Mouse (Mus musculus) embryonic facial prominence, embryonic 14.5 days (tissue): ENCODE measurements around the gene Exoc2. TPM values are rescaled to one million over a fixed set of nuclear protein-coding genes. Genes with fewer than 3 reads are reported as not detected.

ENCODE experiments used
- ATAC-seq: fragments of 200-750 bp; cut with Nextera tagmentation; 2 replicates; pipeline ENCODE4 v1.8.0; 2017; ENCODE audit warnings: low read depth, moderate number of reproducible peaks, moderate TSS enrichment
- DNase-seq: peaks from one replicate; pipeline ENCODE4 v3.0.0-alpha.2; 2015; ENCODE audit warnings: low spot score
- H3K27ac ChIP-seq: fragments of 300-500 bp; sonication (generic); replicated peaks from 2 replicates; pipeline ENCODE4 v1.5.1; 2014; ENCODE audit warnings: low read depth, mild to moderate bottlenecking, low read length, moderate library complexity
- H3K27me3 ChIP-seq: fragments of 300-500 bp; sonication (generic); replicated peaks from 2 replicates; pipeline ENCODE4 v1.6.1; 2014; ENCODE audit warnings: low read length; ENCODE audit not compliant: control insufficient read depth, insufficient read depth
- H3K36me3 ChIP-seq: fragments of 300-500 bp; sonication (generic); 2 replicates; pipeline ENCODE4 v1.6.1; 2014; ENCODE audit warnings: low read length, mixed read lengths; ENCODE audit not compliant: control insufficient read depth, insufficient read depth
- H3K4me1 ChIP-seq: fragments of 300-500 bp; sonication (generic); 2 replicates; pipeline ENCODE4 v1.6.1; 2014; ENCODE audit warnings: antibody characterized with exemption, low read length; ENCODE audit not compliant: control insufficient read depth, insufficient read depth
- H3K4me2 ChIP-seq: fragments of 300-500 bp; sonication (generic); 2 replicates; pipeline ENCODE4 v1.6.1; 2014; ENCODE audit warnings: low read depth, mild to moderate bottlenecking, low read length, moderate library complexity, mixed read lengths
- H3K4me3 ChIP-seq: fragments of 300-500 bp; sonication (generic); 2 replicates; pipeline ENCODE4 v1.5.1; 2014; ENCODE audit warnings: low read depth, mild to moderate bottlenecking, low read length
- H3K9ac ChIP-seq: fragments of 300-500 bp; sonication (generic); 2 replicates; pipeline ENCODE4 v1.6.1; 2014; ENCODE audit warnings: low read depth, mild to moderate bottlenecking, low read length, moderate library complexity, mixed read lengths
- H3K9me3 ChIP-seq: fragments of 300-500 bp; sonication (generic); 2 replicates; pipeline ENCODE4 v1.6.1; 2016; ENCODE audit warnings: low read length; ENCODE audit not compliant: control insufficient read depth
- WGBS: fragments of 180-500 bp; shearing (Covaris S2); extraction: QIAGEN DNeasy Blood & Tissue Kit; methylation state at CpG from one replicate; pipeline ENCODE4 v1.1.7; 2014; 5-methylcytosine and 5-hydroxymethylcytosine counted together
- polyA plus RNA-seq: library from polyadenylated mRNA; unstranded; fragments of >200 nt; fragmentation: Nextera tagmentation; extraction: Ambion mirVana; gene quantifications from 2 replicates; pipeline ENCODE4 v1.2.1, GENCODE M21; 2014

The Exoc2 gene
- polyA plus RNA-seq, 1 experiment from 2014 or later, result 26.8 TPM

DNA sequence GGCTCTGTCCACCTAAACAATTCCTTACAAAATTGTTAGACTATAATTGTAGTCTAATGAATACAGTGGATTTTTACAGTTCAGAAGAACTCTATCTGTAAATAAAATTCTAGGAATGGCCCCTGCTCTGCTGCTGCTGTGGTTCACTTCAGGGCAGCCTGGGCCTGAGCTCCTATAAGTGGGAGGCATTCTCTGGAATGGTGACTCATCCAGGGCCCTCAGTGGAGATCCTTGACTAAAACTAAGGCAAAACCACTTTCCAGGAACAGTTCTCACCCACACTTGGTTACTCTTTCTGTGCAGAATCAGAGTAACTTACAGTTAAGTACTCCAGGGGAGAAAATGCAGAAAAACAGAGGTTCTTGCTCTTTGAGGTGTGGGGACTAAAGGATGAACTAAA, 108.4 kb downstream of the Exoc2 start:
- Histone ChIP-seq H3K4me1 (no peaks in the 10 kb centered on the region), H3K4me2 (no peak overlapping the region), H3K9ac (no peak overlapping the region), H3K4me3 (no peak overlapping the region), H3K27ac (no peak overlapping the region), H3K36me3 (peaks cover 50% of the 10 kb centered on the region), H3K9me3 (no peaks in the 10 kb centered on the region), H3K27me3 (no peaks in the 10 kb centered on the region)
- no peak for DNase-seq
- ATAC-seq, result no peak

DNA sequence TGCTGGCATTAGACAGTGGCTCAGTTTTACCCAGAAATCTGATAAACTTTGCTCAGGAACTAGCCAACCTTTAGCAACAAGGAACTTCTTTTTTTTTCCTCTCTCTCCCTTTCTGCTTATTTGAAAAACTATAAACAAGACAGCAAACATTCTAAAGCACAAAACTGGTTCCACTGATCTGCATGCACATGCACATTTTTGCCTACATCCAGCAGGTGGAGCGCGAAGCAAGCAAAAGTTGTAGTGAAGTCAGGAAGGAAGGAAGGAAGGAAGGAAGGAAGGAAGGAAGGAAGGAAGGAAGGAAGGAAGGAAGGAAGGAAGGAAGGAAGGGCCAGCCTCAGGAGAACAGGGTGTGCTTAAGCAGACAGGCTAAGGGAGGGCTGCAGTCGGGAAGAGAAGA, 109.9 kb downstream of the Exoc2 start:
- no peaks in the 10 kb centered on the region for H3K9me3 ChIP-seq
- peaks cover 43% of the 10 kb centered on the region for H3K36me3 ChIP-seq
- ATAC-seq (no peak), DNase-seq (no peak)
- no peak overlapping the region for H3K27ac ChIP-seq
- no peaks in the 10 kb centered on the region for H3K4me1 ChIP-seq
- WGBS, result 79% methylated on average over 3 of the region's 3 CpGs
- H3K4me2 ChIP-seq, result no peak overlapping the region
- no peaks in the 10 kb centered on the region for H3K27me3 ChIP-seq
- no peak overlapping the region for H3K4me3 ChIP-seq
- no peak overlapping the region for H3K9ac ChIP-seq

DNA sequence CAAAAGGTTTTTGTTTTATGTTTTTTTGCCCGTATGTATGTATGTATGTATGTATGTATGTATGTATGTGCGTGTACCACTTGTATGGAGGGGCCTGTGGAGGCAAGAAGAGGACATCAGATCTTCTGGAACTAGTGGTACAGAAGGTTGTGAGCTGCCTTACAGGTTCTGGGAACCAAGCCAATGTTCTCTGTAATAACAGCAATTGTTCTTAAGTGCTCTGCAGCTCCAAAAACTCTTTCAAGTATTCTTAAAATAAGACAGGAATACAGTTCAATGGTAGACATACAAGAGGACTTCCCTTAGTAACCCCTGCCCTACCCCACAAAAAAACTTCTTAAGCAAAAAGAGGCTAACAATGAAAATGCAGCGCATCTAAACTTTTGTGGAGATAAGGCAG, 115.5 kb downstream of the Exoc2 start:
- no peak overlapping the region for H3K4me2 ChIP-seq
- H3K36me3 ChIP-seq, result peaks cover 34% of the 10 kb centered on the region
- no peaks in the 10 kb centered on the region for H3K4me1 ChIP-seq
- peak; percentile 41 for DNase-seq
- no peaks in the 10 kb centered on the region for H3K27me3 ChIP-seq
- ATAC-seq, result no peak
- H3K27ac ChIP-seq, result no peak overlapping the region
- no peaks in the 10 kb centered on the region for H3K9me3 ChIP-seq
- no peak overlapping the region for H3K9ac ChIP-seq
- no peak overlapping the region for H3K4me3 ChIP-seq
- 87% methylated on average over 3 of the region's 3 CpGs for WGBS

DNA sequence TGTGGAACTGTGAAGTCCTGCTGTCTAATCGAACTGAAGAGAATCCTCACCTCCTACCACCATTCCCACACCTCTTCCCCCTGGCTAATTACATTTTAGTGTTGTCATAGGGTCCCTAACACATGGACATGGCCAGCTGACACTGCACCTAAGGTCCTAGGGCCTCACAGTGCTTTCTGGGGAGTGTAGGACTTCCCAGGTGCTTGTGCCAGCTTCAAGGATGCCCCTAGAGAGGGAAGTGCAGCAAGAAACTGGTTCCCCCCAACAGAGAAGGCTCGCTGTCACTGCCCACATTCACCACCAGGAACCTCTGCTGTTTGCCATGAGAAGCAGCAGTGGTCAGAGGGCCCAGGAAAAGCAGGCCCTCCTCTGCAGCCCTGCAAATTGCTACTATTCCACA, 123.2 kb downstream of the Exoc2 start:
- H3K27ac ChIP-seq, result no peak overlapping the region
- WGBS, result 75% methylated on average over 2 of the region's 2 CpGs

DNA sequence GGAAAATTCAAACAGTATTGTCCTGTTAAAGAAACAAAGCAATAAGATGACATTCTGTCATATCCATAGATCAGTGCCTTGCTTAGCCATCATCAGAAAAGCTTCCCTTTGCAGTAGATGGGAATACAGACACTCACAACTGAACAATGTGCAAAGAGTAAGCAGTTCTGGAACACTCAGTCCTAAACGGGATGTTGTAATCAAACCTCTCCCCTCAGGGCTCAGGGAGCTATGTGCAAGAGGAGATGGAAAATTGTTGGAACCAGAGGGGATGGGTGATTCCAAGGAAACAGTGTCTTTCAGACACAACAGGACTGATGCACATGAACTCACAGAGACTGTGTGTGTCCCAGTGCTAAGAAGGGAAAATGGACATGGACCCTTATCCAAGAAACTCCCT, 125.9 kb downstream of the Exoc2 start:
- no peak overlapping the region for H3K4me3 ChIP-seq
- ATAC-seq (no peak), DNase-seq (no peak)
- H3K4me1 ChIP-seq, result no peaks in the 10 kb centered on the region
- no peak overlapping the region for H3K4me2 ChIP-seq
- H3K27me3 ChIP-seq, result no peaks in the 10 kb centered on the region
- H3K36me3 ChIP-seq, result peaks cover 4% of the 10 kb centered on the region; the same call in 1 of the 2 replicates
- WGBS, result 29% methylated on average over 1 of the region's 1 CpGs
- H3K9me3 ChIP-seq, result no peaks in the 10 kb centered on the region
- H3K27ac ChIP-seq, result no peak overlapping the region
- H3K9ac ChIP-seq, result no peak overlapping the region

More for the DNA sequence above, 123.2 kb downstream of the Exoc2 start:
- Histone ChIP-seq H3K4me2 (no peak overlapping the region), H3K27me3 (no peaks in the 10 kb centered on the region), H3K36me3 (peaks cover 16% of the 10 kb centered on the region), H3K9ac (no peak overlapping the region), H3K4me1 (no peaks in the 10 kb centered on the region), H3K9me3 (no peaks in the 10 kb centered on the region), H3K4me3 (no peak overlapping the region)
- DNase-seq, result no peak
- ATAC-seq, result no peak

DNA sequence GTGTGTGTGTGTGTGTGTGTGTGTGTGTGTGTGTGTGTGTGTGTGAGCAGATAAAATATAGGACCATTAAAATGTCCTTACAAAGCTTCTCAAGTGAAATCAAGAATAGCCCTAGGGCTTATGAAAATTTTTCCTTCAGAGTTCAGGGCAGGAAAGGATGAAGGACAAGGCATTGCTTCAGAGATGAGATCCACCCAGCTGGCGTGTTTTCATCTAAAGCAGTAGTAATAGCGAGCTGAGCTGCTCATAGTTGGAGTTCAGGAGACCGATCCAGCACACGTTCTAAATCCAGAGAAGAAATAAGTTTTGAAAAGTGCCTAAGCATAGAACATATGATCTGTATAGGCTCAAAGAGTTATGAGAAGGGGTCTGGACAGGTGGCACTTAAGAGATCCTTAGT, 127.4 kb downstream of the Exoc2 start:
- H3K4me3 ChIP-seq, result no peak overlapping the region
- 91% methylated on average over 4 of the region's 4 CpGs for WGBS
- no peak for DNase-seq
- no peak overlapping the region for H3K4me2 ChIP-seq
- no peaks in the 10 kb centered on the region for H3K4me1 ChIP-seq
- no peaks in the 10 kb centered on the region for H3K9me3 ChIP-seq
- H3K27me3 ChIP-seq, result no peaks in the 10 kb centered on the region
- H3K27ac ChIP-seq, result no peak overlapping the region
- ATAC-seq, result no peak
- H3K36me3 ChIP-seq, result peaks cover 4% of the 10 kb centered on the region; the same call in 1 of the 2 replicates
- H3K9ac ChIP-seq, result no peak overlapping the region

DNA sequence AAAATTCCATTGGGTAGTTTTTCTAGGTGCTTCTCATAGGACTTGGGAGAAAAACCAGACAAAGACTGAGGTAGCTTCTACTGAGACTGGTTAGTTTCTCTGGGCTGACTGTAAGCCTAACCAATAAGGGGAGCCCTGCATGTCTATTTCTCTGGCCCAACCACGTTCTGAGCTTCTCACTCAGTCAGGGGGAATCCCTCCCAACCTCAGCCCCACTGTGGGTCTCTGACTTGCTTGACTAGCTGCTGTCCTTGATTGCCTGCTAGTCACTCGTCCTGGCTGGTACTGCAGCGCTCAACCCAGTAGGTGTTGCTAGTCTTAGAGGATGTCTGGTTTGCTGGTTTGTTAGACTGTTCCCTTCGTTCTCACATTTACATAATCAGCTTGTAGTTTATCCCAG, 130.8 kb downstream of the Exoc2 start:
- ATAC-seq (no peak), DNase-seq (no peak)
- H3K4me2 ChIP-seq, result no peak overlapping the region
- WGBS, result 87% methylated on average over 4 of the region's 4 CpGs
- peaks cover 4% of the 10 kb centered on the region; the same call in 1 of the 2 replicates for H3K36me3 ChIP-seq
- H3K4me3 ChIP-seq, result no peak overlapping the region
- H3K9ac ChIP-seq, result no peak overlapping the region
- no peaks in the 10 kb centered on the region for H3K9me3 ChIP-seq
- no peak overlapping the region for H3K27ac ChIP-seq
- no peaks in the 10 kb centered on the region for H3K4me1 ChIP-seq
- H3K27me3 ChIP-seq, result no peaks in the 10 kb centered on the region

DNA sequence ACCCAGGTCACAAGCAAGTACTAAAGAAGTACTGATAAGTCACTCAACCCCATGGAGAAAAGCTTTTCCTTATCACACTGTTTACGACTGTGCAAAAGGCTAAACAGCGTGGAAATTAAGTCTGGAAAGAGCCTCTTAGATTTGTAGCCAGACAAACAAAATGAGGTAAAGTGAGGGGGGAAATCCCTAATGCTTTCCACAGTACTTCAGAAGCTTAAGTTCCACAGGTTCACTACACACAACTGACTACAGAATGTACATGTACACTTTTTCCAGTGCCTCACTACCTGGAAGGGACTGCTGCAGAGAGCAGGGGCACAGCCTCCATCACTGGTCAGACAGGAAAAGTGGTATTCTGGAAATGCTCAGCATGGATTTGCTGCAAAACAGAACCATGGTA, 132.1 kb downstream of the Exoc2 start:
- DNase-seq (no peak), ATAC-seq (no peak)
- Histone ChIP-seq H3K9ac (no peak overlapping the region), H3K27ac (no peak overlapping the region), H3K4me3 (no peak overlapping the region), H3K9me3 (no peaks in the 10 kb centered on the region), H3K27me3 (no peaks in the 10 kb centered on the region), H3K4me2 (no peak overlapping the region), H3K4me1 (no peaks in the 10 kb centered on the region), H3K36me3 (peaks cover 4% of the 10 kb centered on the region; the same call in 1 of the 2 replicates)
- WGBS, result 84% methylated on average over 2 of the region's 2 CpGs

DNA sequence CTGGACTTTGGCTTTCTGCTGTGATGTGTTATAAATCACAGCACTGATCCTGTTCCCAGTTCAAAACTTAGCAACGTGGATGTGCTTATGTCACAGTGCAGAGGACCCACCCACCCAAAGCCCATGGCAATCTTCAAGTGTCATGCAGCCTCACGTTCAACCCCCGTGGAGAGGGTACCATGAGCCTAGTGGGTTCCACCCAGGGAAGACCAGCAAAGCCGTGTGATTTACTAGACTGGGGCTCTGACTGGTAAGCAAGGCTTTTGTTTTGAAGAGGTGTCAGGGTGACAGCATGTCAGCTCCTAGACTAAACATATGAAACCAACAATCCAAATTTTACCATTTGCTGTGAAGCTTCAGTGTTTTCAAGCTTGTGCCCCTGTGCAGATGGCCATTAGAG, 132.6 kb downstream of the Exoc2 start:
- no peak overlapping the region for H3K27ac ChIP-seq
- DNase-seq, result no peak
- no peak overlapping the region for H3K4me3 ChIP-seq
- no peaks in the 10 kb centered on the region for H3K9me3 ChIP-seq
- no peaks in the 10 kb centered on the region for H3K4me1 ChIP-seq
- H3K4me2 ChIP-seq, result no peak overlapping the region
- peaks cover 4% of the 10 kb centered on the region; the same call in 1 of the 2 replicates for H3K36me3 ChIP-seq
- no peaks in the 10 kb centered on the region for H3K27me3 ChIP-seq
- no peak overlapping the region for H3K9ac ChIP-seq
- 58% methylated on average over 4 of the region's 4 CpGs for WGBS
- ATAC-seq, result no peak
